Comparison of ENCODE assay signal across 8 mouse cellular contexts in genomic region chr3:93522611-93523010, GRCm38 (mm10). TPM values are rescaled to one million over a fixed set of nuclear protein-coding genes. Genes with fewer than 3 reads are reported as not detected.
DNase-seq lines count a peak whose midpoint lies in the region; ATAC-seq and TF ChIP-seq lines count a peak whose summit lies in the region.
"Had no signal": no experiment of that assay in that cellular context is flagged by ENCODE, and none has a peak within 500 bp of the region (broad histone marks: within the 10 kb centered on the region; RNA-seq: fewer than 3 reads in every experiment).

No protein-coding gene starts in this region.

- peak; percentile 95 for TF ChIP-seq CTCF in layer of hippocampus, adult 2 months (conservative IDR thresholded peaks at IDR 0.05)

- H3K9me3 ChIP-seq in embryonic facial prominence, embryonic 10.5 days: no peaks in the 10 kb centered on the region
- H3K9me3 ChIP-seq in heart, embryonic 11.5 days (replicated peaks; ENCODE audit: control insufficient read depth, low read length): no peaks in the 10 kb centered on the region
- no peaks in the 10 kb centered on the region for H3K9me3 ChIP-seq in stomach, embryonic 16.5 days (replicated peaks; ENCODE audit: control insufficient read depth, low read length)
- H3K9me3 ChIP-seq: limb, embryonic 12.5 days had no signal

- H3K4me1 ChIP-seq in embryonic facial prominence, embryonic 10.5 days: peaks cover 5% of the 10 kb centered on the region; the same call in 1 of the 2 replicates
- H3K4me1 ChIP-seq in heart, embryonic 11.5 days (ENCODE audit: control insufficient read depth, insufficient read depth, low read length): peaks cover 8% of the 10 kb centered on the region; the same call in 1 of the 2 replicates
- peaks cover 16% of the 10 kb centered on the region for H3K4me1 ChIP-seq in stomach, embryonic 16.5 days (ENCODE audit: control insufficient read depth, insufficient read depth, low read length)

- H3K36me3 ChIP-seq in embryonic facial prominence, embryonic 10.5 days (replicated peaks): peaks cover 21% of the 10 kb centered on the region
- 0 out of 2 replicates have a peak, but pooled peaks cover 3% of the 10 kb centered on the region for H3K36me3 ChIP-seq in heart, embryonic 11.5 days (ENCODE audit: control insufficient read depth, insufficient read depth, low read length)
- H3K36me3 ChIP-seq in stomach, embryonic 16.5 days (ENCODE audit: control insufficient read depth, insufficient read depth, low read length): no peaks in the 10 kb centered on the region; the same call in 1 of the 2 replicates

- ATAC-seq in heart, embryonic 11.5 days (replicated peaks; ENCODE audit: insufficient number of reproducible peaks, low FRiP score, low TSS enrichment): no peak
- ATAC-seq in stomach, embryonic 16.5 days (ENCODE audit: insufficient read depth, low FRiP score): no peak

- peak overlapping the region; percentile 21; the same call in 1 of the 2 replicates for H3K4me2 ChIP-seq in heart, embryonic 11.5 days
- H3K4me2 ChIP-seq in stomach, embryonic 16.5 days (ENCODE audit: low read depth, low read length): peak overlapping the region; percentile 66

- no peak overlapping the region for H3K9ac ChIP-seq in heart, embryonic 11.5 days (ENCODE audit: low read depth, low read length)
- H3K9ac ChIP-seq in stomach, embryonic 16.5 days (ENCODE audit: low read length): peak overlapping the region; percentile 28; the same call in 1 of the 2 replicates
- H3K9ac ChIP-seq: limb, embryonic 12.5 days had no signal

- 0 out of 2 replicates have a peak, but pooled peaks cover 3% of the 10 kb centered on the region for H3K27me3 ChIP-seq in embryonic facial prominence, embryonic 10.5 days (replicated peaks; ENCODE audit: low read depth, poor library complexity, severe bottlenecking)
- H3K27me3 ChIP-seq in heart, embryonic 11.5 days (ENCODE audit: control insufficient read depth, insufficient read depth, low read length): no peaks in the 10 kb centered on the region
- no peaks in the 10 kb centered on the region for H3K27me3 ChIP-seq in stomach, embryonic 16.5 days (ENCODE audit: control insufficient read depth, insufficient read depth, low read length)
- H3K27me3 ChIP-seq: limb, embryonic 12.5 days had no signal

- WGBS in embryonic facial prominence, embryonic 10.5 days: 42% methylated on average over 7 of the region's 7 CpGs
- 35% methylated on average over 7 of the region's 7 CpGs for WGBS in heart, embryonic 11.5 days (ENCODE audit: insufficient replicate concordance)
- WGBS in stomach, embryonic 16.5 days: 41% methylated on average over 7 of the region's 7 CpGs

- no peak overlapping the region for H3K4me3 ChIP-seq in embryonic facial prominence, embryonic 10.5 days
- no peak overlapping the region for H3K4me3 ChIP-seq in heart, embryonic 11.5 days (ENCODE audit: low read depth, low read length)
- H3K4me3 ChIP-seq in layer of hippocampus, adult 2 months: no peak overlapping the region
- H3K4me3 ChIP-seq in stomach, embryonic 16.5 days (replicated peaks; ENCODE audit: low read length): peak overlapping the region; percentile 32
- H3K4me3 ChIP-seq: limb, embryonic 12.5 days had no signal

- DNase-seq in CD4-positive helper T cell, adult 2 months (ENCODE audit: low read depth, low spot score): peak; percentile 38
- DNase-seq in NIH3T3 (ENCODE audit: low read depth): peak; percentile 92
- peak; percentile 66 for DNase-seq in embryonic facial prominence, embryonic 10.5 days (ENCODE audit: low spot score)
- DNase-seq in layer of hippocampus, adult 2 months (ENCODE audit: low spot score in 2 of 2): peak; percentile 52 to 72
- peak; percentile 80 for DNase-seq in lung, postnatal 10 days

- no peak overlapping the region for H3K27ac ChIP-seq in embryonic facial prominence, embryonic 10.5 days (replicated peaks)
- H3K27ac ChIP-seq in heart, embryonic 11.5 days (ENCODE audit: low read depth, low read length): no peak overlapping the region
- no peak overlapping the region for H3K27ac ChIP-seq in layer of hippocampus, adult 2 months
- peak overlapping the region; percentile 61; the same call in 1 of the 2 replicates for H3K27ac ChIP-seq in stomach, embryonic 16.5 days (ENCODE audit: low read length)
- H3K27ac ChIP-seq: limb, embryonic 12.5 days had no signal

RNA-seq across cellular contexts. Expression of gene S100a11, which starts 2.3 kb away (rescaled TPM):
- polyA plus RNA-seq in embryonic facial prominence, embryonic 10.5 days (2016; fragmentation: Nextera tagmentation; extraction: Ambion mirVana): 351 and 395 TPM in 2 replicates
- polyA plus RNA-seq in heart, embryonic 11.5 days (2014; fragmentation: Nextera tagmentation; extraction: Ambion mirVana): 733 and 790 TPM in 2 replicates
- 1 to 10 TPM; 6.8 to 7.4 TPM for total RNA-seq in layer of hippocampus, adult 2 months (2021)
- polyA plus RNA-seq in stomach, embryonic 16.5 days (2015; fragmentation: Nextera tagmentation; extraction: Ambion mirVana): 2,104 and 2,339 TPM in 2 replicates

RNA-seq across cellular contexts. Expression of gene S100a10, which starts 32.3 kb away (rescaled TPM):
- polyA plus RNA-seq in embryonic facial prominence, embryonic 10.5 days (2016; fragmentation: Nextera tagmentation; extraction: Ambion mirVana): 118 and 146 TPM in 2 replicates
- 216 and 222 TPM in 2 replicates for polyA plus RNA-seq in heart, embryonic 11.5 days (2014; fragmentation: Nextera tagmentation; extraction: Ambion mirVana)
- total RNA-seq in layer of hippocampus, adult 2 months (2021): 10 to 100 TPM; 18.7 to 23.6 TPM
- polyA plus RNA-seq in stomach, embryonic 16.5 days (2015; fragmentation: Nextera tagmentation; extraction: Ambion mirVana): 575 and 603 TPM in 2 replicates

RNA-seq across cellular contexts. Expression of gene Tchhl1, which starts 54.1 kb away (rescaled TPM):
- polyA plus RNA-seq in embryonic facial prominence, embryonic 10.5 days (2016; fragmentation: Nextera tagmentation; extraction: Ambion mirVana): not detected in 2 replicates
- not detected in 2 replicates for polyA plus RNA-seq in heart, embryonic 11.5 days (2014; fragmentation: Nextera tagmentation; extraction: Ambion mirVana)
- total RNA-seq in layer of hippocampus, adult 2 months (2021): not detected
- polyA plus RNA-seq in stomach, embryonic 16.5 days (2015; fragmentation: Nextera tagmentation; extraction: Ambion mirVana): not detected in 2 replicates
- polyA plus RNA-seq: limb, embryonic 12.5 days had no signal

Comparison
In these comparisons a context has a peak if more than half of its experiments do, and no peak if none do; other contexts are left out.
1. DNase-seq: peak in every context shown above with its lines; median percentile 92 in NIH3T3; 80 in lung, postnatal 10 days; 66 in embryonic facial prominence, embryonic 10.5 days; 62 in layer of hippocampus, adult 2 months; 38 in CD4-positive helper T cell, adult 2 months.